Mouse (Mus musculus) urinary bladder, postnatal 10 days (tissue): Measurements from ENCODE around the gene Yju2.

ENCODE experiments used
- DNase-seq: peaks from one replicate; pipeline ENCODE4 v3.0.0; 2022; ENCODE audit warnings: low spot score

Yju2 gene

GRCm38 (mm10) chr17:56007444-56008355 is 48.8 kb downstream of the Yju2 start:
- no peak for DNase-seq

GRCm38 (mm10) chr17:56008356-56009087 is 49.6 kb downstream of the Yju2 start:
- peak; percentile 66 for DNase-seq

- peak; percentile 63 for DNase-seq
Measured at GRCm38 (mm10) chr17:56009088-56009961, 50.4 kb downstream of the Yju2 start.

GRCm38 (mm10) chr17:56009962-56010240 is 51.0 kb downstream of the Yju2 start:
- no peak for DNase-seq

GRCm38 (mm10) chr17:56010255-56010654 is 51.4 kb downstream of the Yju2 start:
- DNase-seq: no peak

- no peak for DNase-seq
Measured at GRCm38 (mm10) chr17:56010681-56011080, 51.8 kb downstream of the Yju2 start.

- no peak for DNase-seq
Measured at GRCm38 (mm10) chr17:56011441-56011840, 52.5 kb downstream of the Yju2 start.

- no peak for DNase-seq
Measured at GRCm38 (mm10) chr17:56015293-56015692, 56.4 kb downstream of the Yju2 start.

GRCm38 (mm10) chr17:56016382-56016781 is 57.5 kb downstream of the Yju2 start:
- no peak for DNase-seq

GRCm38 (mm10) chr17:56016793-56017785 is 58.2 kb downstream of the Yju2 start:
- no peak for DNase-seq

GRCm38 (mm10) chr17:56017848-56018247 is 58.9 kb downstream of the Yju2 start:
- DNase-seq: no peak
